Mouse (Mus musculus): Measurements from ENCODE around the gene Olfr47. TPM values are rescaled to one million over a fixed set of nuclear protein-coding genes. Genes with fewer than 3 reads are reported as not detected.

The Olfr47 gene
- polyA plus RNA-seq, 1 experiment from 2014 or later: not detected

DNA sequence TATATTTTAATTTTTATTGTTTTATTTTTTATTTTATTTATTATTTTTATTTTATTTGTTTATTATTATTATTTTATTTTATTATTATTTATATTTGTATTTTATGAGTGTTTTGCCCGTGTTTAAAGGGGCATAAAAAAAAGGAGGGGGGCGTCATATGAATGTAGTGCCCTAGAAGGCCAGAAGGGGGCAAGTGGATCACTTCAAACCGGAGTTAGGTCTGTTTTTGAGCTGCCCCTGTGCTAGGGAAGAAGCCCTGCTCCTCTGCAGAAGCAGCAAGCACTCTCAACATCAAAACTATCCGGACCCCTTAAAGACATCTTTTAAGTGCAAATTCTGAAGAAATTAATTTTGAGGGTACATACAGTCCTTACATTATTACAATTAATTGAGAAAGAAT is 10.7 kb downstream of the Olfr47 start:
- WGBS (ENCODE audit: insufficient replicate concordance): 12% methylated on average over 4 of the region's 4 CpGs
- no peak for ATAC-seq
- no peak overlapping the region for H3K9ac ChIP-seq (replicated peaks)
- H3K4me2 ChIP-seq (ENCODE audit: low read depth, low read length): no peak overlapping the region
- no peak for DNase-seq
- no peaks in the 10 kb centered on the region for H3K9me3 ChIP-seq (ENCODE audit: low read length)
- no peak overlapping the region for H3K27ac ChIP-seq (ENCODE audit: low read depth)
- H3K27me3 ChIP-seq (ENCODE audit: insufficient read depth, low read length): no peaks in the 10 kb centered on the region
- TF ChIP-seq EP300 (IDR thresholded peaks at IDR 0.05; ENCODE audit: low read depth): no peak
- peak; percentile 50 for TF ChIP-seq CTCF (IDR thresholded peaks at IDR 0.05; ENCODE audit: low read depth)
- no peaks in the 10 kb centered on the region for H3K4me1 ChIP-seq (ENCODE audit: insufficient read depth)
- H3K36me3 ChIP-seq (replicated peaks; ENCODE audit: insufficient read depth, low read length): no peaks in the 10 kb centered on the region
- H3K4me3 ChIP-seq (ENCODE audit: low read depth, low read length): no peak overlapping the region

DNA sequence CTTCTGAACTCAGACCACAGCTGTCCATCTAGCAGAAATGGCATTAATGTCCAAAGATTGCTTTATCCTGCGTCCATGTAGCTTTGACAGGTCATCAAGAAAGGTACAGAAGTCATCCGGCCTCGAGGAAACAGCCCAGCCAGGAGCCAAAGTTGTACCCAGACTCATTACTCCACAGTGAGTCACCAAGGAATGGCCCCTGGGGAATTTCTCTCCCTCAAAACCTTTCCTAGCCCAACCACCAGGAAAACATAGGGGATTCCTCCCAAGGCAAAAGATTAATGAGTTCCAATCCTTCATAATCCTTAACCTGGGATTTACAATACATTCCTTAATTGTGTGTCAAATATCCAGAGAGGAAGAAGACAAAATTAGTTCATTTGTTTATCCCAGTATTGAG is 16.1 kb downstream of the Olfr47 start:
- Histone ChIP-seq H3K4me2 (ENCODE audit: low read depth, low read length) (no peak overlapping the region), H3K4me1 (ENCODE audit: insufficient read depth) (no peaks in the 10 kb centered on the region), H3K9me3 (ENCODE audit: low read length) (no peaks in the 10 kb centered on the region), H3K9ac (replicated peaks) (no peak overlapping the region), H3K27me3 (ENCODE audit: insufficient read depth, low read length) (no peaks in the 10 kb centered on the region), H3K27ac (ENCODE audit: low read depth) (no peak overlapping the region), H3K4me3 (ENCODE audit: low read depth, low read length) (no peak overlapping the region), H3K36me3 (replicated peaks; ENCODE audit: insufficient read depth, low read length) (no peaks in the 10 kb centered on the region)
- 56% methylated on average over 3 of the region's 3 CpGs for WGBS (ENCODE audit: insufficient replicate concordance)
- DNase-seq: no peak
- no peak for TF ChIP-seq CTCF (IDR thresholded peaks at IDR 0.05; ENCODE audit: low read depth)
- no peak for TF ChIP-seq EP300 (IDR thresholded peaks at IDR 0.05; ENCODE audit: low read depth)
- ATAC-seq: no peak

DNA sequence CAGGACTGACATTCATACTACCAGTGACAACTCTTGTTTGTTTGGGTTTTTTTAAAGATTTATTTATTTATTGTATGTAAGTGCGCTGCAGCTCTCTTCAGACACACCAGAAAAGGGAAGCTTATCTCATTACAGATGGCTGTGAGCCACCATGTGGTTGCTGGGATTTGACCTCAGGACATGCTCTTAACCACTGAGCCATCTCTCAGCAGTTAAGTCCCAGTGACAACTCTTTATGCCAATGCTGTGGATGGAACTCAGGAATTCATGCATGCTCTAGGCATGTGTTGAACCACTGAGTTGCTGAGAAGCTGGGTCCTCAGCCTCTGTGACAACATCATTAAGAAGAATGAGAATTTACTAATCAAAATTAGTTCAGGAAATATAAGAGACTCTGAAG is 21.7 kb downstream of the Olfr47 start:
- DNase-seq (no peak), ATAC-seq (no peak)
- no peak overlapping the region for H3K27ac ChIP-seq (ENCODE audit: low read depth)
- no peak overlapping the region for H3K4me3 ChIP-seq (ENCODE audit: low read depth, low read length)
- H3K4me2 ChIP-seq (ENCODE audit: low read depth, low read length): no peak overlapping the region
- no peaks in the 10 kb centered on the region for H3K36me3 ChIP-seq (replicated peaks; ENCODE audit: insufficient read depth, low read length)
- no peaks in the 10 kb centered on the region for H3K4me1 ChIP-seq (ENCODE audit: insufficient read depth)
- TF ChIP-seq EP300 (IDR thresholded peaks at IDR 0.05; ENCODE audit: low read depth) (no peak), CTCF (IDR thresholded peaks at IDR 0.05; ENCODE audit: low read depth) (no peak)
- no peak overlapping the region for H3K9ac ChIP-seq (replicated peaks)
- no peaks in the 10 kb centered on the region for H3K27me3 ChIP-seq (ENCODE audit: insufficient read depth, low read length)
- 41% methylated on average over 1 of the region's 1 CpGs for WGBS (ENCODE audit: insufficient replicate concordance)
- no peaks in the 10 kb centered on the region for H3K9me3 ChIP-seq (ENCODE audit: low read length)

DNA sequence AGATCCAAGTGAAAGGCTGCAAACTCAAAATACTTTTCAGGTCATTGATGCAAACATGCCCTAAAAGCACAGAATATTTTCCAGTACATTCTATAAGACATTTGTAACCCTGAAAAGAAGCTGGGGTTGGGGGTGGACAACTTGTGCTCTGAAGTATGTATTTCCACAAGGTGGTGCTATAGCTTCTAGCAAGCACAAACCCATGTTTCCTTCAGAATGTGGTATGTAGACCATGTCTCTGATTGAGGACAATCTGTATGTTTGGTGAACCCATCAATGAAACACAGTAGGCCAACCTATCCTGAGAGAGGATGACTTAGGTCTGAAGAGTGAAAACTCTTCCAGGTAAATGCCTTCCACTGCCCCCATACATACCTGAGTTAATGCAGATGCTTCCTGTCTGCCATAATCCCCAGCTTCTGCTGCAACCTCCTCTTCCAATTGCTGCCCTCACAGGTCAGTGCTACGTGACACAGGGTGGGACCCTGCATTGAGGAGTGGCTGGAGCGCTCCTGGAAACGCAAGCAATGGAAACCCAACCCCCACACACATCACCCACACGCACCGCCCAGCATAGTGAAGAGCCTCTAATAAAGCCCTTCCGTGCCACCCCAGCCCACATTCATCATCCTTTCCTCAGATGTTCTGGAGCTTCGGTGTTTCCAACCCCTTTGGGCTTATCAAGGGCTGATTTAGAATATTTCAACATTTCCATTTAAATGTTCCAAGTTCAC is 23.0 kb downstream of the Olfr47 start:
- ATAC-seq: no peak

DNA sequence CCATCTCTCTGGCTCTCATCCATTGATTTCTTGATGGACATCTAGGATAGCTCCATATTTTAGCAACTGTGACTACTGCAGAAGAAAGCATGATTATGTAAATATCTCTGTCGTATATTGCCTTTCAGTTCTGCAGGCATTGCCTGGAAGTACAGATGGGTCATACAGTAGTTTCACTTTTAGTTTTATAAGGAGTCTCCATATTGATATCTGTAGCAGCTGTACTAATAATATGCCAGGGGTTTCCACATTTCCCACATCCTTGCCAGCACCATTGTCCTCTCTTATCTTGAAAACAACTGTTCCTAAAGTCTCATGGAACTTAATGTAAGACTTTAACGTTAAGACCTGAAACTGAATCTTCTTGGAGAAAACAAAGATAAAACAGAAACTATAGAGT is 29.4 kb downstream of the Olfr47 start:
- DNase-seq: no peak
- ATAC-seq: no peak
- no peak overlapping the region for H3K4me2 ChIP-seq (ENCODE audit: low read depth, low read length)
- H3K9ac ChIP-seq (replicated peaks): no peak overlapping the region
- no peaks in the 10 kb centered on the region for H3K27me3 ChIP-seq (ENCODE audit: insufficient read depth, low read length)
- no peak overlapping the region for H3K27ac ChIP-seq (ENCODE audit: low read depth)
- H3K4me1 ChIP-seq (ENCODE audit: insufficient read depth): peaks cover 4% of the 10 kb centered on the region; the same call in 1 of the 2 replicates
- H3K36me3 ChIP-seq (replicated peaks; ENCODE audit: insufficient read depth, low read length): no peaks in the 10 kb centered on the region
- TF ChIP-seq EP300 (IDR thresholded peaks at IDR 0.05; ENCODE audit: low read depth) (no peak), CTCF (IDR thresholded peaks at IDR 0.05; ENCODE audit: low read depth) (no peak)
- 30% methylated on average over 2 of the region's 2 CpGs for WGBS (ENCODE audit: insufficient replicate concordance)
- no peak overlapping the region for H3K4me3 ChIP-seq (ENCODE audit: low read depth, low read length)
- no peaks in the 10 kb centered on the region for H3K9me3 ChIP-seq (ENCODE audit: low read length)

More for the DNA sequence above, 23.0 kb downstream of the Olfr47 start:
- H3K36me3 ChIP-seq (replicated peaks; ENCODE audit: insufficient read depth, low read length): no peaks in the 10 kb centered on the region
- H3K27ac ChIP-seq (ENCODE audit: low read depth): no peak overlapping the region
- 55% methylated on average over 7 of the region's 7 CpGs for WGBS (ENCODE audit: insufficient replicate concordance)
- H3K4me1 ChIP-seq (ENCODE audit: insufficient read depth): no peaks in the 10 kb centered on the region
- no peak for DNase-seq
- H3K27me3 ChIP-seq (ENCODE audit: insufficient read depth, low read length): no peaks in the 10 kb centered on the region
- no peak overlapping the region for H3K4me2 ChIP-seq (ENCODE audit: low read depth, low read length)
- TF ChIP-seq CTCF (IDR thresholded peaks at IDR 0.05; ENCODE audit: low read depth): peak; percentile 72
- TF ChIP-seq EP300 (IDR thresholded peaks at IDR 0.05; ENCODE audit: low read depth): no peak
- no peak overlapping the region for H3K4me3 ChIP-seq (ENCODE audit: low read depth, low read length)
- no peak overlapping the region for H3K9ac ChIP-seq (replicated peaks)
- no peaks in the 10 kb centered on the region for H3K9me3 ChIP-seq (ENCODE audit: low read length)

DNA sequence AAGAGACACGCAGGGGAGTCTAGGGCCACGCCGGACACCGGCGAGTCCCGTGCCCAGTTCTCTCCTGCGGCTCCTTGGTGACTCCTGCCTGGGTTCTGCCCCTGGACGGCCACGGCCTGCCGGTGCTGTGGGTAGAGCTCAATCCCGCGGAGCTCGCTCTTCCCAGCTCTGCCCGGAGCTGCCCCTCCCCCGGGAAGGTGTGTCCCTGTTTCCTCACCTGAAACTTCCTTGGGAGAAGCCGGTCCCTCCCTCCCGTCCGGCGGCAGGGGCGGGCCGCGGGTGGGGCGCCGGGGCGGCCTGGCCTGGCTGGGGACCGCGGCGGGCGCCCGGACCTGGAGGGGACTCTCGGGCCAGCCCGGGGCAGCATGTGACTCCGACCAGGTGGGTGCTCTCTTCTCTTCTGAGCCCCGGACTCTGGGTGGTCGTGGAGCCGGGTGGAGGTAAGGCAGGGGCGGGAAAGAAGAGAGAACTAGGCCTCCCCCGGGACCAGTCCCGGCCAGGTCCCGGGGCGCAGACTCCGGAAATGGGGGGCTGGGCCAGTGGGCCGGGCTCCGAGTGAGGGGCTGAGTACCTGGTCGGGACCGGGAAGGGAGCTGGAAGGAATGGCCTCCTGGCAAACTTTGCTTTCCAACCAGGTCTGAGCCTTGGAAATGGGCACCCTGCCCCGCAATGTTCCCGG is 34.2 kb downstream of the Olfr47 start, which contains the start of gene Arhgef5:
Arhgef5 (plus strand) TSS at position 220 of the 679 bp plus-strand sequence.
- Histone ChIP-seq H3K27me3 (ENCODE audit: insufficient read depth, low read length) (no peaks in the 10 kb centered on the region), H3K27ac (ENCODE audit: low read depth) (peak within 1 kb of the TSS; percentile 67), H3K9ac (replicated peaks) (peak within 1 kb of the TSS; percentile 75), H3K4me1 (ENCODE audit: insufficient read depth) (peaks cover 11% of the 10 kb centered on the region; the same call in 1 of the 2 replicates), H3K4me2 (ENCODE audit: low read depth, low read length) (peak within 1 kb of the TSS; percentile 82), H3K4me3 (ENCODE audit: low read depth, low read length) (peak within 1 kb of the TSS; percentile 63), H3K9me3 (ENCODE audit: low read length) (no peaks in the 10 kb centered on the region), H3K36me3 (replicated peaks; ENCODE audit: insufficient read depth, low read length) (no peaks in the 10 kb centered on the region)
- under 1% methylated on average over 39 of the region's 48 CpGs for WGBS (ENCODE audit: insufficient replicate concordance)
- DNase-seq: peak; percentile 77
- TF ChIP-seq CTCF (IDR thresholded peaks at IDR 0.05; ENCODE audit: low read depth) (no peak), EP300 (IDR thresholded peaks at IDR 0.05; ENCODE audit: low read depth) (no peak)
- peak; percentile 83 for ATAC-seq
